Comparison of ENCODE assay signal across 19 mouse cellular contexts in the genomic region with DNA sequence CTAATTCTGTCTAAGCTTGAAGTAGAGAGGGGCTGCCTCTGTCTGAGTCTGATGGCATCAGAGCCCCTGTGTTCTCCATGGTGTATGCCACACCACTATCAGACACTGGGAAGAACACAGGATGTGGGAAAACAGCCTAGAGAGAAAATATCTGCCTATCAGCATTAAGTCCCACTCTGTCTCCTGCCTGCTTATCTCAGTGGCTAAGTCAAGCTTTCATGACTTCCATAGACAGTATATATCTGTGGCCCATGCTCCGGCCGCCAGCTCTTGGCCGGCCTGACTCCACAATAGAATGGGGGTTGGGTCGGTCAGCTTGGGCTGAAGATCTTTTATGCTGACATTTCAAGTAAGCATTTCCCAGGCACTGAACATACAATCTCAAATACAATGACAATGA.
"Had no signal": no experiment of that assay in that cellular context is flagged by ENCODE, and none has a peak within 500 bp of the region (broad histone marks: within the 10 kb centered on the region; RNA-seq: fewer than 3 reads in every experiment).

No protein-coding gene starts in this region.

- H3K9ac ChIP-seq: lung, embryonic 15.5 days; midbrain, embryonic 12.5 days; neural tube, embryonic 13.5 days; neural tube, embryonic 15.5 days had no signal

- H3K9me3 ChIP-seq: lung, embryonic 15.5 days; midbrain, embryonic 10.5 days; midbrain, embryonic 12.5 days; neural tube, embryonic 13.5 days; neural tube, embryonic 15.5 days had no signal

- H3K4me2 ChIP-seq: lung, embryonic 15.5 days; midbrain, embryonic 12.5 days; neural tube, embryonic 13.5 days; neural tube, embryonic 15.5 days had no signal

- DNase-seq: lung, adult 18-20 months; lung, postnatal 4 days; midbrain, embryonic 14.5 days; retina, postnatal 1 day; right cerebral cortex, adult 18-20 months; right cerebral cortex, postnatal 25 days; right cerebral cortex, postnatal 4 days; spleen, adult 18-20 months; thymus, adult 18-20 months; thymus, postnatal 14 days; thymus, postnatal 36 days had no signal

- ATAC-seq: lung, postnatal 0 days; midbrain, embryonic 16.5 days had no signal

- H3K4me1 ChIP-seq: lung, embryonic 15.5 days; midbrain, embryonic 12.5 days; neural tube, embryonic 13.5 days; neural tube, embryonic 15.5 days had no signal

- H3K4me3 ChIP-seq: lung, embryonic 15.5 days; midbrain, embryonic 10.5 days; midbrain, embryonic 12.5 days; myocyte; neural tube, embryonic 13.5 days; neural tube, embryonic 15.5 days had no signal

- H3K36me3 ChIP-seq: lung, embryonic 15.5 days; midbrain, embryonic 10.5 days; midbrain, embryonic 12.5 days; neural tube, embryonic 13.5 days; neural tube, embryonic 15.5 days had no signal

- H3K27ac ChIP-seq: lung, embryonic 15.5 days; midbrain, embryonic 10.5 days; midbrain, embryonic 12.5 days; neural tube, embryonic 13.5 days; neural tube, embryonic 15.5 days had no signal

- H3K27me3 ChIP-seq: lung, embryonic 15.5 days; midbrain, embryonic 12.5 days; neural tube, embryonic 13.5 days; neural tube, embryonic 15.5 days had no signal
